9 mouse cellular contexts compared by ENCODE assay signal in the genomic region with DNA sequence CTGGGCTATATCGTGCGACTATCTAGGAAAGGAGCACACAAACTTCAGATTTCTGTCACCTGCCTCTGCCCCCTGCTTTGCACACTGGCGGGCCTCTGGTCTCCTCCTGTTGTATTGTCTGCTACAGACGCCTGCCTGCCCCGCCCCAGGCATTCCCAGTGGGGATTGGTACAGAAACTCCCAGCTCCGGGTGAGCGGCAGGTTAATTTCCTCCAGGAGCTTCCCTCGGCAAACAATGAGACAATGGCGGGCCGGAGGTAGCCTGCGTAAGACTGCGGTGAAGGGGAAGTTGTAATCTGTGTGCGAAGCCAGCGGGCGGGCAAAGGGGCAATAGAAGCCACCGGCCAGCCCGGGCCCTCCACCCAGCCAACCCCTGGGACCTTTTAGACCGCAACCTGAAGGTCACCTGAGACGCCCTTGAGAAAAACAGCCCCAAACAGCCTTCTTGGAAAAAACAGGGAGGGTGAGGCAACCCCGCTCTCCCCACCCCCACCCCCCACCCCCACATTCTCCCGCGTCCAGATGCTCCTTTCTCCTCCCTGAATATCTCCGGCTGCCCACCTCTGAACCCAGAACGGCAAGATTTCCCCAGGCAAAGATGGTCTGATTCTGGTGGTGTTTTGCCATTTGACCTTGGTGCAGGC. TPM values are rescaled to one million over a fixed set of nuclear protein-coding genes. Genes with fewer than 3 reads are reported as not detected.
DNase-seq lines count a peak whose midpoint lies in the region; ATAC-seq lines count a peak whose summit lies in the region.
"Had no signal": no experiment of that assay in that cellular context is flagged by ENCODE, and none has a peak within 500 bp of the region (broad histone marks: within the 10 kb centered on the region; RNA-seq: fewer than 3 reads in every experiment).

No protein-coding gene starts in this region.

- DNase-seq in adrenal gland, adult 8-10 months: peak; percentile 31
- peak; percentile 44 for DNase-seq in hindbrain, embryonic 11.5 days (ENCODE audit: low spot score)
- DNase-seq in right cerebral cortex, postnatal 4 days: no peak
- no peak for DNase-seq in spleen, adult 12 weeks (ENCODE audit: low spot score)
- no peak for DNase-seq in layer of hippocampus, adult 9-11 months

- H3K9me3 ChIP-seq in forebrain, embryonic 15.5 days: no peaks in the 10 kb centered on the region
- no peaks in the 10 kb centered on the region for H3K9me3 ChIP-seq in hindbrain, embryonic 11.5 days (ENCODE audit: control insufficient read depth, low read length)
- no peaks in the 10 kb centered on the region for H3K9me3 ChIP-seq in limb, embryonic 12.5 days
- no peaks in the 10 kb centered on the region for H3K9me3 ChIP-seq in neural tube, embryonic 15.5 days (replicated peaks)

- H3K4me3 ChIP-seq in forebrain, embryonic 15.5 days: no peak overlapping the region
- no peak overlapping the region for H3K4me3 ChIP-seq in hindbrain, embryonic 11.5 days (ENCODE audit: low read depth, low read length)
- H3K4me3 ChIP-seq in limb, embryonic 12.5 days (replicated peaks): no peak overlapping the region
- H3K4me3 ChIP-seq in neural tube, embryonic 15.5 days (replicated peaks): no peak overlapping the region

- ATAC-seq in forebrain, embryonic 15.5 days (replicated peaks): no peak
- ATAC-seq in hindbrain, embryonic 11.5 days (ENCODE audit: low FRiP score): peak; percentile 37; the same call in 1 of the 2 replicates
- no peak for ATAC-seq in limb, embryonic 12.5 days (ENCODE audit: insufficient number of reproducible peaks, insufficient read depth, low FRiP score, low TSS enrichment, low read depth)
- no peak; the same call in 1 of the 2 replicates for ATAC-seq in neural tube, embryonic 15.5 days (ENCODE audit: low FRiP score)
- ATAC-seq: Patski had no signal

- 9% methylated on average over 24 of the region's 24 CpGs for WGBS in forebrain, embryonic 15.5 days
- 13% methylated on average over 24 of the region's 24 CpGs for WGBS in hindbrain, embryonic 11.5 days
- 18% methylated on average over 24 of the region's 24 CpGs for WGBS in limb, embryonic 12.5 days
- 9% methylated on average over 24 of the region's 24 CpGs for WGBS in neural tube, embryonic 15.5 days

- H3K27ac ChIP-seq in forebrain, embryonic 15.5 days (replicated peaks): no peak overlapping the region
- H3K27ac ChIP-seq in hindbrain, embryonic 11.5 days (ENCODE audit: low read depth, low read length): 0 out of 2 replicates have a peak overlapping the region, but pooled peaks have one; percentile 17
- no peak overlapping the region for H3K27ac ChIP-seq in limb, embryonic 12.5 days
- no peak overlapping the region for H3K27ac ChIP-seq in neural tube, embryonic 15.5 days (replicated peaks)

- no peaks in the 10 kb centered on the region for H3K27me3 ChIP-seq in forebrain, embryonic 15.5 days
- H3K27me3 ChIP-seq in hindbrain, embryonic 11.5 days (ENCODE audit: control insufficient read depth, insufficient read depth, low read length): no peaks in the 10 kb centered on the region
- H3K27me3 ChIP-seq in limb, embryonic 12.5 days: peaks cover 4% of the 10 kb centered on the region; the same call in 1 of the 2 replicates
- H3K27me3 ChIP-seq in neural tube, embryonic 15.5 days (replicated peaks): no peaks in the 10 kb centered on the region

- no peaks in the 10 kb centered on the region for H3K36me3 ChIP-seq in forebrain, embryonic 15.5 days
- no peaks in the 10 kb centered on the region for H3K36me3 ChIP-seq in hindbrain, embryonic 11.5 days (ENCODE audit: control insufficient read depth, insufficient read depth, low read length)
- H3K36me3 ChIP-seq in limb, embryonic 12.5 days: no peaks in the 10 kb centered on the region
- H3K36me3 ChIP-seq in neural tube, embryonic 15.5 days: no peaks in the 10 kb centered on the region

- H3K9ac ChIP-seq in forebrain, embryonic 15.5 days (replicated peaks): no peak overlapping the region
- no peak overlapping the region for H3K9ac ChIP-seq in hindbrain, embryonic 11.5 days (ENCODE audit: low read depth, low read length)
- no peak overlapping the region for H3K9ac ChIP-seq in limb, embryonic 12.5 days (replicated peaks)
- no peak overlapping the region for H3K9ac ChIP-seq in neural tube, embryonic 15.5 days (replicated peaks)

- 0 out of 2 replicates have a peak, but pooled peaks cover 4% of the 10 kb centered on the region for H3K4me1 ChIP-seq in forebrain, embryonic 15.5 days
- H3K4me1 ChIP-seq in hindbrain, embryonic 11.5 days (replicated peaks; ENCODE audit: control insufficient read depth, insufficient read depth, low read length): peaks cover 5% of the 10 kb centered on the region
- H3K4me1 ChIP-seq in limb, embryonic 12.5 days (replicated peaks): 0 out of 2 replicates have a peak, but pooled peaks cover 3% of the 10 kb centered on the region
- 0 out of 2 replicates have a peak, but pooled peaks cover 7% of the 10 kb centered on the region for H3K4me1 ChIP-seq in neural tube, embryonic 15.5 days

- peak overlapping the region; percentile 14; the same call in 1 of the 2 replicates for H3K4me2 ChIP-seq in forebrain, embryonic 15.5 days (replicated peaks)
- H3K4me2 ChIP-seq in hindbrain, embryonic 11.5 days (replicated peaks; ENCODE audit: low read depth, low read length): peak overlapping the region; percentile 28; the same call in 1 of the 2 replicates
- peak overlapping the region; percentile 35 for H3K4me2 ChIP-seq in limb, embryonic 12.5 days
- peak overlapping the region; percentile 41 for H3K4me2 ChIP-seq in neural tube, embryonic 15.5 days

RNA-seq across cellular contexts. Expression of a gene that starts 33.9 kb away (rescaled TPM):
- total RNA-seq in adrenal gland, adult 8-10 months (2022): 1 to 10 TPM; 1.5 to 4.1 (median 3.0) TPM
- polyA plus RNA-seq in forebrain, embryonic 15.5 days (2015; fragmentation: Nextera tagmentation; extraction: Ambion mirVana): 1.8 and 2.2 TPM in 2 replicates
- 10.7 and 13.1 TPM in 2 replicates for polyA plus RNA-seq in hindbrain, embryonic 11.5 days (2014; fragmentation: Nextera tagmentation; extraction: Ambion mirVana)
- polyA plus RNA-seq in limb, embryonic 12.5 days (2016; fragmentation: Nextera tagmentation; extraction: Ambion mirVana): 11.5 and 11.9 TPM in 2 replicates
- polyA plus RNA-seq in neural tube, embryonic 15.5 days (2015; fragmentation: Nextera tagmentation; extraction: Ambion mirVana): 2.1 and 4.0 TPM in 2 replicates
- polyA plus RNA-seq: Patski had no signal

RNA-seq across cellular contexts. Expression of a gene that starts 49.4 kb away (rescaled TPM):
- total RNA-seq in adrenal gland, adult 8-10 months (2022): 100 to 1,000 TPM in 3 of 4 experiments, 10 to 100 TPM in 1; 91.6 to 116 (median 107) TPM
- polyA plus RNA-seq in forebrain, embryonic 15.5 days (2015; fragmentation: Nextera tagmentation; extraction: Ambion mirVana): 116 TPM in 2 replicates
- 70.3 and 135 TPM in 2 replicates for polyA plus RNA-seq in hindbrain, embryonic 11.5 days (2014; fragmentation: Nextera tagmentation; extraction: Ambion mirVana)
- polyA plus RNA-seq in limb, embryonic 12.5 days (2016; fragmentation: Nextera tagmentation; extraction: Ambion mirVana): 94.5 and 102 TPM in 2 replicates
- 99.6 and 106 TPM in 2 replicates for polyA plus RNA-seq in neural tube, embryonic 15.5 days (2015; fragmentation: Nextera tagmentation; extraction: Ambion mirVana)

Comparison
In these comparisons a context has a peak if more than half of its experiments do, and no peak if none do; other contexts are left out.
1. DNase-seq: peak in adrenal gland, adult 8-10 months (single experiment) and hindbrain, embryonic 11.5 days (single experiment); none in right cerebral cortex, postnatal 4 days (single experiment), spleen, adult 12 weeks (single experiment) and layer of hippocampus, adult 9-11 months (single experiment).
2. Peak in every context shown above with its lines, with median percentiles within 50 percentile points of each other: H3K4me2 ChIP-seq.